Mouse (Mus musculus): Measurements from ENCODE around the gene Bhlhe40.

- TF ChIP-seq CTCF (IDR thresholded peaks at IDR 0.05; ENCODE audit: extremely low read depth, insufficient read depth, insufficient read length, insufficient replicate concordance): no peak
- no peak for TF ChIP-seq POLR2A (IDR thresholded peaks at IDR 0.05; ENCODE audit: low read depth, low read length)
Observed at GRCm38 (mm10) chr6:108702648-108703047, 42.2 kb downstream of the Bhlhe40 start.

Measured in spleen, adult 2 months (tissue).